Mouse (Mus musculus) testis, adult 2 months (tissue): ENCODE results near the gene Ndufaf1. TPM values are rescaled to one million over a fixed set of nuclear protein-coding genes. Genes with fewer than 3 reads are reported as not detected.

Experiments used
- H3K27ac ChIP-seq: fragments of 200-500 bp; 2 replicates; pipeline ENCODE4 v1.5.1; 2012; ENCODE audit warnings: low read depth, low read length; ENCODE audit not compliant: control insufficient read depth, insufficient read depth
- H3K27me3 ChIP-seq: fragments of 200-500 bp; 2 replicates; pipeline ENCODE4 v1.6.1; 2012; ENCODE audit warnings: mild to moderate bottlenecking, low read length, moderate library complexity; ENCODE audit not compliant: control insufficient read depth, insufficient read depth
- H3K36me3 ChIP-seq: fragments of 200-500 bp; 2 replicates; pipeline ENCODE4 v1.6.1; 2012; ENCODE audit warnings: mild to moderate bottlenecking, low read length; ENCODE audit not compliant: control insufficient read depth, insufficient read depth
- H3K4me1 ChIP-seq: fragments of 200-500 bp; 2 replicates; pipeline ENCODE4 v1.6.1; 2012; ENCODE audit warnings: low read length; ENCODE audit not compliant: control insufficient read depth, insufficient read depth
- H3K4me3 ChIP-seq: fragments of 200-500 bp; 2 replicates; pipeline ENCODE4 v1.5.1; 2012; ENCODE audit warnings: low read depth, mild to moderate bottlenecking, low read length, moderate library complexity, mixed read lengths; ENCODE audit not compliant: control insufficient read depth
- CTCF ChIP-seq: fragments of 200-500 bp; IDR thresholded peaks from 2 replicates; pipeline ENCODE4 v1.5.1; 2012; ENCODE audit warnings: low read depth, mild to moderate bottlenecking, inconsistent platforms, low read length, moderate library complexity; ENCODE audit not compliant: control insufficient read depth, insufficient read depth, insufficient replicate concordance
- POLR2A ChIP-seq: fragments of 200-500 bp; IDR thresholded peaks from 2 replicates; pipeline ENCODE4 v1.6.1; 2012; ENCODE audit warnings: low read depth, mild to moderate bottlenecking, inconsistent platforms, low read length, moderate library complexity; ENCODE audit not compliant: control insufficient read depth
- polyA plus RNA-seq: library from polyadenylated mRNA; depleted of rRNA; stranded (reverse); fragments of >200 nt; gene quantifications from 2 replicates; pipeline ENCODE4 v1.2.3, GENCODE M21; 2012; rRNA removed

Gene Ndufaf1
- polyA plus RNA-seq, 1 experiment, result 6.7 TPM

GRCm38 (mm10) chr2:119617841-119618198 lies 44.8 kb downstream of the Ndufaf1 start:
- H3K27me3 ChIP-seq, result no peaks in the 10 kb centered on the region
- peak overlapping the region; percentile 89 for H3K4me3 ChIP-seq
- peak overlapping the region; percentile 63 for H3K27ac ChIP-seq
- H3K4me1 ChIP-seq, result no peaks in the 10 kb centered on the region
- no peaks in the 10 kb centered on the region; the same call in 1 of the 2 replicates for H3K36me3 ChIP-seq
- TF ChIP-seq CTCF, result no peak

- Histone ChIP-seq H3K4me1 (no peaks in the 10 kb centered on the region), H3K4me3 (no peak overlapping the region), H3K27me3 (no peaks in the 10 kb centered on the region), H3K36me3 (peaks cover 1% of the 10 kb centered on the region; the same call in 1 of the 2 replicates), H3K27ac (no peak overlapping the region)
- TF ChIP-seq CTCF, result no peak
- TF ChIP-seq POLR2A, result no peak
These were observed 55.6 kb downstream of the Ndufaf1 start for GRCm38 (mm10) chr2:119607023-119607422.

Other genes starting within 250 kb of the Ndufaf1 start
- 6.1 and 6.7 TPM in 2 replicates for gene Ino80, start 185.1 kb downstream of the Ndufaf1 start, polyA plus RNA-seq
- gene Exd1, start 115.2 kb downstream of the Ndufaf1 start, polyA plus RNA-seq, result 5.3 and 5.4 TPM in 2 replicates
- 21.3 and 27.1 TPM in 2 replicates for gene Chp1, start 115.1 kb downstream of the Ndufaf1 start, polyA plus RNA-seq
- gene Nusap1, start 44.5 kb downstream of the Ndufaf1 start, polyA plus RNA-seq, result 6.0 and 7.1 TPM in 2 replicates
- gene Oip5, start 44.4 kb downstream of the Ndufaf1 start, polyA plus RNA-seq, result 10.3 and 11.4 TPM in 2 replicates
- gene Rtf1, start 12.2 kb upstream of the Ndufaf1 start, polyA plus RNA-seq, result 9.3 and 11.8 TPM in 2 replicates
- gene Itpka, start 79.5 kb upstream of the Ndufaf1 start, polyA plus RNA-seq, result 5.8 and 6.4 TPM in 2 replicates
- gene Ltk, start 97.6 kb upstream of the Ndufaf1 start, polyA plus RNA-seq, result 2.2 and 3.0 TPM in 2 replicates
- gene Rpap1, start 124.7 kb upstream of the Ndufaf1 start, polyA plus RNA-seq, result 13.4 and 13.7 TPM in 2 replicates
- gene Tyro3, start 134.9 kb upstream of the Ndufaf1 start, polyA plus RNA-seq, result 18.7 and 26.0 TPM in 2 replicates
- 17.5 and 20.3 TPM in 2 replicates for gene Mga, start 234.4 kb upstream of the Ndufaf1 start, polyA plus RNA-seq